Mouse (Mus musculus) cerebellum, adult 9-10 months (tissue): ENCODE results near the gene Suclg1.

ENCODE experiments used
- DNase-seq: peaks from one replicate; pipeline ENCODE4 v3.0.0; 2022

The Suclg1 gene

DNA sequence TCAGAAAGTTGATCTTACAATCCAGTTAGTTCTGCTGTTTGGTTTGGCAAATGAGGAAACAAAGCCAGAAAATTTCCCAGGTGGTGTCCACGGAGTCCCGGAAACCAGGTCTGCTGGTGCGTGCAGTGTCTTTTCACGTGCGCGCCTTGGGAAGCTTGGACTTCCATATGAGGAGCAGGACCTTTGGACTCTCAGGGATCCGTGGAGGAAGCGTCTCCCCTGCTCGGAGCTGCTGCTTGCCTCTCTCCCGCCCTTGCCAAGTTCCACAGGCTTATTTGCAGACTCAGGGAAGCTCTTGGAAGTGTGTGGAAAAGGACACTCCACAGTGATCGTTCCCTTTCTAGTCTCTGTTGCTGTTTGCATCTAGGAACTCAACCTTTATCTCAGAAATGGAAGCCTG lies 3.2 kb downstream of the Suclg1 start:
- no peak for DNase-seq

GRCm38 (mm10) chr6:73252396-73252795 lies 4.2 kb downstream of the Suclg1 start:
- no peak for DNase-seq

- no peak for DNase-seq
Measured at GRCm38 (mm10) chr6:73253006-73253405, 4.8 kb downstream of the Suclg1 start.

- no peak for DNase-seq
Measured at GRCm38 (mm10) chr6:73253584-73253983, 5.4 kb downstream of the Suclg1 start.

DNA sequence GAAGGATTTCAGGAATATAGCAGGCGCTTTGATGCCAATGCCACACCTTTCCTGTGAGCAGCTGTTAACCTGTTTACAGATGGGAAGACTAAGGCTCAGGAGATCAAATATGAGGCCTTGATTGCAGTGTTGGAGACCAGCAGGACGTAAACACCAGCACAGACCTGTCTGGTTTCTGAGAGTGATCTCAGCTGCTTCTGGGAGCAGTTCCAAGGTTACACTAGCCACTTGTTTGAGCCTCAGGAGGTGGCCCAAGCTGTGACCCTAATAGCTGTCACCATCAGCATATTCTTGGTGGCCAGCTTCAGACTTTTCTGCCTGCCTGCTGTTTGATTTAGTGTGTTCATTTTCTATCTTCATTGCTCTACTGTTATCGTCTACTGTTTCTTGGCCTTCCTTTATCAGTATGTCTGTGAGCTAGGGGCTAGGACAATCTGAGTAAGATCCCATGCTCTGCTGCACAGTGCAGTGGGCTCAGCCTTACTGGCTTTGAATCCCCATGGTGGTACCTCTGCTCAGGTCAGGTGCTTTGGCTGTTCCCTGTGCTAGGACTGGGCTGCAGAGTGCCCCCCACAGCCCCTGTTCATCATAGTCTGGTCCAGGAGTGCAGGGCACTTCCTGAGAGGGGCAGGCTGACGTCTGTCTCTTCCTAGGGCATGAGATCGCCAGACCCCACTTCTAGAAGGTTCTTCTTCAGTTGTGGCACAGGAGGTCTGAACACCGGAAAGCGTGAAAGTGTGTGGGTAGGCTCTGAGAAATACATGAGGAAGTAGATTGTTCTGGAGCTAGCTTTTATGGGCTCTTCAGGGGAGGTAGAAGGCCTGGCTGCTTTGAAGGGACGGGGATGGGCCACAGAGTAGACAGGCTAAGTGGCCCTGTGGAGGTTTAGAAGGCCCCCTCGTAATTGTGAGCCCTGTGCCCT lies 6.4 kb downstream of the Suclg1 start:
- peak; percentile 58 for DNase-seq

DNA sequence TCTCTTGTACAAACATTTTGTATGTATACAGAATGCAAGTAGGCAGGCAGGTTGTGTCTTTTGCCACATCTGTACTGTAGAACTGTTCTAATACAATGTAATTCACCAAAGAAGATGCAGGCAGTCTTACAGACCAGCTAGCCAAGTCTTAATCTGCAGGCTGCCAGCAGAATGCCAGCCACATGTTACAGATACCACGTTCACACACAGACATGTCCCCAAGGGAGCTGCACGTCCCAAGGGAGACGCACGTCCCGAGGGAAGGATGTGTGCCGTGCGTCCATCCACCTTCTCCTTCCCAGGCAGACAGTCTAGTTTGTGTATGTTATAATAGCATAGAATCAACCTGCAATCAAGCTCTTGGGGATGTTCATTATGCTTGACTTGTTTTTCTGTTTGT lies 8.9 kb downstream of the Suclg1 start:
- no peak for DNase-seq

DNA sequence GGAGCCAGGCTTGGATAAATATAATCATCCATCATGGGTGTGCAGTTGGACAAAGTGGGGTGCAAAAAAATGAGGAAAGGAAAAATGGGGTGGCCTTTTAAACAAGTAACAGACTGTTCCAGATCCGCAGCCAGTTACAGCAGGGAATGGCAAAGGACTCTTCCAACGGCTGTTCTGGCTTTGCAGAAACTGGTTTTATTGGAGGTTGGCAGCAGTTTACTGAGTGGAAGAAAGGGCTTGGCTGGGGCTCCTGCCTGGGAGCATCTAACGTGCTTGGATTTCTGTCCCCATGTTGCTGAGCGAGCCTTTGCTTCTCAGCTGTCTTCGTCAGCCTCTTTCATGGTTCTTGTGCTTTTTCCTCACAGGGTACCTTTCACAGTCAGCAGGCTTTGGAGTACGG lies 11.9 kb downstream of the Suclg1 start:
- no peak for DNase-seq

DNA sequence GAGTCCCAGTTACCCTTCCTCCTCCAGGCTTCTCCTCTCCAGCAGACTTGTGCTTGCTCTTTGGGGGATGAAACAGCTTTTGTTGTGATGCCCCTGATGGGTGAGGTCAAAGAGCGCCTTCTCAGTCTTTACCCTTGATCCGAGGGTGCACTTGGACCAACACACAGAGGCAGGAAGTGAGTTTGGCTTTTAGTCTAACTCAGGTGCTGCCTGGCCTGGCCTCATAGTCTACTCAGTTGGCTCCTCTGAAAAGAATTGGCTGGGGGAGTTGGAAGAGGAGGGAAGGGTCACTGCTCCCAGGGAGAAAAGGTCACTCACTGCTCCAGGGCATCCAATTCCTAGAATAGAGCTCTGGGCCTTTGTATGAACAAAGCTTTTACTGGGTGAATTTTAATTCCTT lies 16.6 kb downstream of the Suclg1 start:
- DNase-seq, result no peak

DNA sequence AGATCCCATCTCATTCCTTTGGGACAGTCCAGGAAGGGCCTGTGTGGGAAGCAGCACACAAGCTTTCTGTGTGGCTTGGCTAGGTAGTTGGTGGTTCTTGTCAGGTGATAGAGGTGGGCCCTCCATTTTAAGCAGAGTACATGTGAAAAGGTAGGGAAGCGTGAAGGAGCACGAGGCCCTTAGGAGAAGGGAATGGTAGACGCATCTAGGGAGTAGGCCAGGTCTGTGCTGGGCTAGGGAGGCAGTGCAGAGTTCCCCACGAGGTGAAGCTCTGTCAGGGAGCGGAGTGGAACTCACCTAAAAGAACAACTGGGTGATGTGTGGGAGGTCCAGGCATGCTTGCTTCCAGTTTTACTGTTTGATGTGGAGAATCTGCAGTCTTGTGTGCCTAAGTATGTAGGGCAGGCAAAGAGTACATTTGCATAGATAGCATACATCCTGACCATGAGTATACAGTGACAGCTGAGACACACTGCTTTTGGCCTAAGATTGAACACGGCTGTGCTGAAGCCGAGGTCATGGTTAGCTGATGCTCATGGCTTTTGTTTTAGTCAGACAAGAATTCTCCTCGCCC lies 19.6 kb downstream of the Suclg1 start:
- no peak for DNase-seq

DNA sequence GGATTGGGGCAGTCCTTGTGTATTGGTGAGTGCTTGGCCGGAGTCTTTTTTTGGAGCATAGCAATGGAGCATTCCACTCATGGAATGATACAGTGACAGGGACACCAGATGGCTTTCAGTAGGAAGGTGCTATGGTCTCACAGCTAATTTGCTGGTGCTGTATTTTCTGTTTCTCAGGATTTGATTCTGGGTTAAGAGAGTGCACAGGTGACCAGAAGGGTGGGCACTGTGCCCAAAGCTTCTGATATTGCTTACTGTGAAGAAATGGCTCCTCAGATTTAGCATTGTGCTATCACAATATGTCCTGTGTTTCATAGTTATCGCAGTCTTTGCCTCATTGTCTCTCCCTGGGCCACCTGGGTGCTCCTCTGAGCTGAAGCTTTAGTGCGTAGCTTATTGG lies 21.2 kb downstream of the Suclg1 start:
- DNase-seq, result peak; percentile 71

DNA sequence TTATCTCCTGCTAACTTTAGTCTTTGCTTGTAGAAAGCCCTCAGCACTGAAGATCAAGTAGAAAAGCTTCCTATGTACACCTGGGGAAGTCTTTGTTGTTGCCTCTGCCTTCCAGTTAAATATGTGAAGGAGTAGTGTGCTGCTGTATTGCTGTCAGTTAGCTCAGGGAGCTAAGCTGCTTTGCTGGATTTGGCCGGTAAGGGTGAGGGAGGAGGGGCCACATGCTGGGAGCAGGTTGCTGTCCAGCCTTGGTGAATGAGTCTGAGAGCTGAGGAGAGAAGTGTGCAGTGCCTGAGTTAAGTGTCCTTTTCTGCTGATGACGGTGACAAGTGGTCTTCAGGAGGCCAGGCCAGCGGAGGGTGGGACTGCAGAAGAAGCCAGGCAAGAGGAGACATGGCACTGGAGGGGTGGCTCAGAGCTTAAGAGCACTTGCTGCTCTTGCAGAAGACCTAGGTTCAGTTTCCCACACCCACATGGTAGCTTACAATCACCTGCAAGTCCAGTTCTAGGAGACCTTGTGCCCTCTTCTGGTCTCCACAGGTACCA lies 23.4 kb downstream of the Suclg1 start:
- DNase-seq, result no peak

DNA sequence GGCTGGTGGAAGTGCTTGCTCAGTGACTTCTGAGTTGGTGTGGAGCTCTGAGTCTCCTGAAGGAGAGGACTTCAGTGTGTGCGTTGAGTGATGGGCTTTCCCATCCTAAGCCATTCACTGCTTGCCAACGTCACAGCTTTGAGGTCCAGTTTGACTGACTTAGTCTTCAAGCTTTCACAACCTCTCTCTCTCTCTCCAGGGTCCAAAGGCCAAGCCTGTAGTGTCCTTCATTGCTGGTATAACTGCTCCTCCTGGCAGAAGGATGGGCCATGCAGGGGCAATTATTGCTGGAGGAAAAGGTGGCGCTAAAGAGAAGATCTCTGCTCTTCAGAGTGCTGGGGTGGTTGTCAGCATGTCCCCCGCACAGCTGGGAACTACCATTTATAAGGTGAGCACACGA lies 26.8 kb downstream of the Suclg1 start:
- DNase-seq, result no peak

DNA sequence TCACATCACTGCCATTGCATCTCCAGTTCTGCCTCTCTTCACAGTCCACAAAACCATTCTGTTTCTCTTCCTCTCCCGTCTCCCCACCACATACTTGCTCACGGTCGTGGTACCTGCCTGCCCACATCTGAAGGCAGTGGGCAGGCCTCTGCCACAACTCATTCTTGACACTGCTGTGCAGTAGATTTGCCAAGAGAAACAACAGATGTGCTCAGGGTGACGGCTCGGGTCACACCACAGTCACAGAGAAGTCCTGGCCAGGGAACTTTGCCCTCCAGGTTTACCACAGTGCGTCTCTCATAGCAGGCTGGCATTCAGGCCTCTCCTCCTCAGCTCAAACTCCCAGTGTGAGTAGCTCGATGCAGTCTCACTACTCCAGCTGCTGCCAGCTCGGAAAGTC lies 31.5 kb downstream of the Suclg1 start:
- DNase-seq, result no peak

GRCm38 (mm10) chr6:73280546-73281115 lies 32.4 kb downstream of the Suclg1 start:
- no peak for DNase-seq

DNA sequence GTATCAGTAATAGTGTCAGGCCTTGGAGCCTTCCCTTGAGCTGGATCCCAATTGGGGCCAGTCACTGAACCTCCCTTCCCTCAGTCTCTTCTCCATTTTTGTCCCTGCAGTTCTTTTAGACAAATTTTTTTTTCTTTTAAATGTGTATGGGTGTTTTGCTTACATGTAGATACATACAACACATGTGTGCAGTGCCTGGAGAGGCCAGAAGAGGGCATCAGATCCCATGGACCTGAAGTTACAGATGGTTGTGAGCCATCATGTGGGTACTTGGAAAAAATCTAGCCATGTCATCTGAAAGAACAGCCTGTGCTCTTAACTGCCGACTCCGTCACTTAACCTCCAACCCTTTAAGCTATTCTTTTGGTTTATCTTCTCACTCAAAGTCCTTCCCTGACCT lies 38.1 kb downstream of the Suclg1 start:
- no peak for DNase-seq

- DNase-seq, result no peak
Measured at GRCm38 (mm10) chr6:73306837-73307236, 58.7 kb downstream of the Suclg1 start.

- no peak for DNase-seq
Measured at GRCm38 (mm10) chr6:73308685-73309520, 60.7 kb downstream of the Suclg1 start.

DNA sequence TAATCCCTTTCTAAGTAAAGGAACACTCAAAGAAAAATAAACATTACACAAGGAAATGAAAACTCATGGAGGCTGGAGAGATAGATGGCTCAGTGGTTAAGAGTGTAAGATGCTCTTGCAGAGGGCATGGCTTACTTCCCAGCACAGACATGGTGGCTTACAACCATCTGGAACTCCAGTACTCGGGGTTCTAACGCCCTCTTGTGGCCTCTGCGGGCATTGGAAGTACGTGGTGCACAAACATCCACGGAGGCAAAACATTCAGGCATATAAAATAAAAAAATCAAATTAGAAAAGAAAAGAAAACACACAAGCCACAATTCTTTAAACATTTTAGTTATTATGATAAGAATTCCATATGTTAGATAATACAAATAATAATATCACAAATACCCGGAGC lies 63.2 kb downstream of the Suclg1 start:
- no peak for DNase-seq

DNA sequence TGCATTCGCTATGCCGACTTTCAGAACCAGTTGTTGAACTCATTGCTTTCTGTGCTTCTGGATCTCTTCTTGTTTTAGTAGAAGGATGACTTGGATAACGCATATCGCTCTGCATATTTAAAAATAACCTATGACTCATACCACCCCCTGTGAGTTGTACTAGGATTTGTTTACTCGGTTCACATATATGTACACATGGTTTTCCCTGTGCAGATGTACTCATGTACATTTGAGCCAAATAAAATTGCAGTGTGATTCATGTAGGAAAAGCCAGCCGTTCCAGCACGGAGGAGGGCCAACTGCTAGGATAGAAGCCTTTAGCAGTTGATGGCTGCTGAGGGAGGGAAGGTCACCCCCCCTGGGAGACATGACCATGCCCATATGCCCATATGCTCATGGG lies 63.6 kb downstream of the Suclg1 start:
- DNase-seq, result no peak

GRCm38 (mm10) chr6:73314923-73315603 lies 66.9 kb downstream of the Suclg1 start:
- DNase-seq, result peak; percentile 8

- DNase-seq, result no peak
Measured at GRCm38 (mm10) chr6:73322306-73322705, 74.1 kb downstream of the Suclg1 start.
